Mouse (Mus musculus) T-helper 1 cell (primary cell): ENCODE data around the gene Hhatl.

Source experiments
- in situ Hi-C: fragments of 300-600 bp; cut with MboI, MseI; formaldehyde crosslinking; loops from one replicate; pipeline ENCODE4 v1.15.1; 2025; ENCODE audit warnings: high pct_unique_total_duplicates

Hhatl gene

DNA sequence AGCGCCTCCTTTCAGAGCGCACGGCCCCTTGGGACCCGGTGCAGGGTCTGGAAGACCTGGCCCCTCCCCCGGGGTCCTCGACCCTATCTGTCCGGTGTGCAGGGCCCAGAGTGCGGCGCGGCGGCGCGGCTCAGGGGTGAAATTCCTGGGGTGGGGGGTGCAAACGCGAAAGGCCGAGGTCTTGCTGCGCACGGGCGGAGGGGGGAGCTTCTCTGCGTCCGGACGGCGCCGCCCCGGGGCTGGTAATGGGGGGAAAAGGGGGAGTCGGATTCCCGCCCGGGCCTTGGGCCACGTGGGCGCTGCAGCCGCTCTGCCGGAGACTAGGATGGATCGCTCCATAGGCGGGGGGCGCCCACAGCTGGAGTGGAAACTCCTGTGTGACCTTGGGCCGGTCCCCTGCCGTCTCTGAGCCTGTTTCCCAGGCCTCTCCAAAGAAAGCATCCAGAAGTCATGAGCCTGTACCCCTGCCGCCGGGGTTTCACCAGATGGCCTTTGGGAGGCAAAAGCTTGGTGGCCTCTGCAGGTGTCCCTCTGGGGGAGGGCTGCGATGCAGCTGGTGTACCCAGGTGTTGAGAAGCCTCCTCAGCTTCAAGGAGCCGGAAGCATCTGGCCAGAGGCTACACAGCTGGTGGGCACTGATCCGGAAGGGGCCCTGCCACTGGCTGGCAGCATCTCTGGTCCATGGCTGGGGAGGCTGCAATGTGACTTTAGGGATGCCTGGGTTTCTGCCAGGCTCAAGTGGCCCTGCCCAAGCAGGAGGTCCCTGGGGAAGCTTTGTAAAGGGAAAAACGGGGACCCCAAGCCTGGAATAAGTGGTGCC is 31.8 kb downstream of the Hhatl start:
- in situ Hi-C loops = no loop called here

DNA sequence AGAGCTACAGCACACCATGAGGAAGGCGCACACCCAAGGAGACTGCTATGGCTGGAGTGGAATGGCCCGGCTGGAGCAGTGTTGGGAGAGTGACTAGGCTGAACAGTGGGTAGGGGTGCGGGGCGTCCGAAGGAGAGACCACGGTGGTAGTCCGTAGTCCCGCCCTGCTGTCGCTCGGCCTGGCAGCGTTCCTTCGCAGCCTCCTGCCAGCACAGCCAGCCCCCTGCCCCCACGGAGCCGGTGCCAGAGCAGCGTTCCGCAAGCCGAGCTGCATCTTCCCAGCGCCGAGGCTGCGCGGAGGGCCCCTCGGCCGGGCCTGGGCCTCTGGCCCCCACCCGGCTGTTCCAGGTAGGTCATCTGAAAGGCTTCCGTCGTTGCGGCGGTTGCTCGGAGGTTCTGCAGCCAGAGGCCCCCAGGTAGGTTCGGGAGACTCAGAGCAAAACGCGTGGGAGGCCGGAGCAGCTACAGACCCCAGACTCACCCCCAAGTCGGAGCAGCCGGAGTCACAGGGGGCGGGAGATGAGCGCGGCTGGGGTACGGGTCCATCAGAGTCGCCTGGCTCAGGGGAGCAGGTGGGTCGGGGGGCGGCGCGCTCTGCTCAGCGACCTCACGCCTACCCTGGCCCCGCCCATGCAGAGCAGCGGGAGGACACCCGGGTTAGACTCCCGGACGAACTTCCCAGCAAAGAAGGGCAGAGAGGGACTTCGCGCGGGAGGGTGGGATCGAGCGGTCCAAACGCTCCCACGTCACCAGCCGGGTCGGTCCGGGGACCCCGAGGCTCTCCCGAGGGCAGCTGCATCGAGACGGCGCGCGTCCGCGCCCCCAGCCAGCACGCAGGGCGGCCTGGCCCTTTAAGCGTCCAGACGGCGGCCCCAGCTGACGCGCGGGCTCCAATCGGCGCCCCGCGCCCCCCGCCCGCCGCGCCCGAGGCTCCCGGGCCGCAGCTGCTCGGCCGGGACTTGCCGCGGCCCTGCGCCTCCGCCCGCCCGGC is 32.9 kb downstream of the Hhatl start, which contains the start of gene Zfp651:
Zfp651 (plus strand) TSS at position 240 of the 991 bp plus-strand sequence.
- in situ Hi-C loops = no loop called here

DNA sequence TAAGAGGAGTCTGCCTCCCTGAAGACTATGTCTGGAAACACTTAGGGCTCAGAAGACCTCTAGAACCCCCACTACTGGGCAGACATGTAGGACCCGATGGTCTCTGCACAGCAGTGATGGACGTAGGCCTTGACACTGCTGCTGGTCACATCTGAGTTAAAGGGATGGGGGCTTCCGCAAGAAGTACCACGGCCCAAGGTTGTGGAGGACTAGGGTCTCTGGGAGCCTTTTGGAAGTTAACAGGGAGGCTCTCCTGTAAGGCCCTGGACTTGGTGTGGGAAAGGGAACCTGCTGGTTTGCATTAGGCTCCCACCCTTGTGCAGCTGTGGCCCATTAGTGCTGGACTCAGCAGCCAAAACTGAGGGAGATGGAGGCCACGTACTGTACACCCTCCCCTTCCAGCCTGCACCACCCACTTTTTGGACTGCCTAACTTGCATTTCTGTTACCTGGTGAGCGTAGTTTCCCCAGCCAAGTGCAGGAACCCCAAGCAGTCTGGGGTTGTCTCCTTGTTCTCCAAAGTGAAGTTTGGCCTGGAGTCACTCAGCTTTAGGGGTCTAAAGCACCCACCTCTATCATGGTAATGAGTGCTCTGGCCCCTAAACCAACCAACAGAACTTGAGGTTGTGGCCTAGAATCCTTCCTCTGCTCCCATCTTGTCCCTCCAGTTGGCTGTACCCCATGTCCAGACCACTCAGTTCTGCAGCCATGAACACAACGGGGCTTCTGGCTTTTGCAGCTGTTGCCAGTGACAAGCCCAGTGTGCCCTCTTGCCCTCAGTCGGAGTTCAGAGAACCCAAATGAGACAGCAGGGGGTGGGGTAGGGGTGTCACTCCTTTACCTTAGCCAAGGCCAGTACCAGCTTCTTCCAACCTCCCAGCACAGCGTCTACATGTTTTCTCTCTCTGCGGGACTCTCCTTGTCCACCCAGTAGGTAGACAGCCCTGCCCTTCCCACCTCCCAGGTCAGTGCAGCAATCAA is 34.2 kb downstream of the Hhatl start:
- in situ Hi-C loops = no loop called here

DNA sequence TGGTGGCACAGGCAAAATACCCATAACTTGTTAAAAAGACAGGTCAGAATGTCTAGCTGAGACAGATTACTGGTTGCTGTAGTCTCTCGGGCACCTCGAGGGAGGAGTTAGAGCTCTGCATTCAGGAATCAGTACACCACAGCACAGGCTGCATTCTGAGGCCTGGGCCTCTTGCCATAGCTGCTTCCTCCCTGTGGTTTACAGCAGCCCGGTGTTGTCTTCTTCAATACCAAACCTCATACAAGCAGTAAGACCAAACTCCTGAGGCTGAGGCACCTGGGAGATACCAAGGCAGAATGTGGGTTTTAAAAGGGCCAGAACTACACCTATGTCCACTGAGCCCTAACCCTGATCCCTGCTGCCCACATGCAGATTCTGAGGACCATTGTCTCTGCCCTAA is 34.9 kb downstream of the Hhatl start:
- in situ Hi-C loops = no loop called here

DNA sequence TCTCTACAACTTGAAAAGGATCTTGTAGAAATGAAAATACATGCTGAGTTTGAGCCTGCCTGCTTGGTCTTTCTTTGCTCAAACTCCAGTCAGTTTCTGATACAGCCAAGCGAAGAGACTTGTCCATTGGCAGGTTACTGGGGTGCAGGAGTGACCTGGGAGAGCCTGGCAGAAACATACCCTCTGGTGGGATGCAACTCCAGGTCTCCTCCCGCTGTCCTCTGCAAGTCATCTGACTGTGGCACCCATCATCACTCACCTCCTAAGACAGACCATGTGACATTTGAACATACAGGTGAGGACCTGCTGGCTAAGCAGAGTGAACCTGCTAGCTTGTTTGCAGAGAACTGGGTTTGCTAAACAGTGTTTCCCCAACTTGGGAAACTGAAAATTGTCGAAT is 35.5 kb downstream of the Hhatl start:
- in situ Hi-C loops = no loop called here

DNA sequence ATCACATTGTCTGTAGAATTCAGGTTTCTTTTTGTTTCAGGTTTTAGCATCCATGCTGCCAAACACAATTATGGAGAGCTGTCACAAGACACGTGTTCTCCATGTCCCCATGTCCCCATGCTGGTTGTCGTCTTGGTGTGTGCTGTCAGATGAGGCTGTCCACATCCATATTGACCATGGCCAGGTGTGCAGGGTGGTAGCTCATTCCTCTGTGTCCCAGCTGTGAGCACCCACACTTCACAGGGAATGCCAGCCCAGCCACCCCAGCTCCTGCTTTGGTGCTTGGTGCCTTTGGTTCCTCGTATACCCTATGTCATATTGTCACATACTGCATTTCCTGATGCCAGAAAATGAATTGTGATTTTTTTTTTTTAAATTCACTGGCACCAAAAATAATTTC is 37.7 kb downstream of the Hhatl start:
- in situ Hi-C loops = no loop called here

DNA sequence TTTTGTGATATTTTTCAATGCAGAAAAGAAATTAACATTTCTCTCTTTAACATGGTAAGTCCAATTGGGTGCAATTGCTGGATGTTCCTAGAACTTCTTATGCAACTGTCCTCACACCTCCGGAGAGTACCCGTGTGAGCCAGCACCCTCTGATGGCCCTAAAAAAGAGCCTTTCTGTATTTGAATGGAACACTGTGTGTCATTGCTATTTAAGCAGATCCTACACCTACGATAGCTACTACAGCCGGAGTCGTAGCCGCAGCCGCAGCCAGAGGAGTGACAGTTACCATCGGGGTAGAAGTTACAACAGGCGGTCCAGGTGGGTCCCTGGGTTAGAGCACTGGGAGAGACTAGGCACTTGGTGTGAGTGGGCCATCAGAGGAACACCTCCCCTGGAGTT is 39.5 kb downstream of the Hhatl start:
- in situ Hi-C loops = no loop called here

DNA sequence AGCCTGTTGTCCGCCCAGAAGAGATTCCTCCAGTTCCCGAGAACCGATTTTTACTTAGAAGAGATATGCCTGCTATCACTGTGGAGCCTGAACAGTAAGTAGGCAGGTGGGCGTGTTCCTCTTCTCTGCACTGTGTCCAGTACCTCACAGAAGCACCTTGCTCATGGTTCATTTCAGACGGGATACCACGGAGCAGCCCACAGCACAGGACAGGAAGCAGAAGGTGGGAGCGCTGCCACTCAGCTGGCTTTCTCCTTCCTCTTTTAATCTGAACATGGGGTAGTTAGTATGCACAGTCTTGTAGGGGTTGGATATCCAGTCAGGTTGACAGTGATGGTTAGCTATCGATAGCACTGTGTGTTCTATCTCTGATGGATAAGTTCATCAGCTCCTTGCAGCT is 48.3 kb downstream of the Hhatl start:
- in situ Hi-C loops = loop anchor here (25.0 kb wide), 1 partner anchor 1268 kb away; the partner anchor contains the start of gene Tmem42

DNA sequence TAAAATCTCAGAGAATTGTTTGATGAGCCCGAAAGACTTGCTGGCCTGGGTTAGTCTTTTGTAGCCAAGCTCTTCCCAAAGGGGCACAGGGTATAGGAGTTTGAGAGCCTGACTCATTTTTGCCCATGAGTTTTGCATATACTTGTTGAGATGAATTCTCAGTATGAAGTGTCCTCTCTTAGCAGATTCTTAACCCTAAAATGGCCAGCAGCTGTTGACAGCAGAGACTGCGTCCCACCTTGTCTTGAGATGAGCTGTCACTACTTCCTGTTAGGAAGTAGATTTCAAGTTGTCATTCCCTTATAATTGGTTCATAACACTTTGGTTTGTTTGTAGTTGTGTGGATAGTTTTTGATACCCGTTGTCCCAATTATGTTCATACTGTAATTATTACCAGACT is 51.1 kb downstream of the Hhatl start:
- in situ Hi-C loops = loop anchor here (25.0 kb wide), 1 partner anchor 1271 kb away; the partner anchor contains the start of gene Tmem42

DNA sequence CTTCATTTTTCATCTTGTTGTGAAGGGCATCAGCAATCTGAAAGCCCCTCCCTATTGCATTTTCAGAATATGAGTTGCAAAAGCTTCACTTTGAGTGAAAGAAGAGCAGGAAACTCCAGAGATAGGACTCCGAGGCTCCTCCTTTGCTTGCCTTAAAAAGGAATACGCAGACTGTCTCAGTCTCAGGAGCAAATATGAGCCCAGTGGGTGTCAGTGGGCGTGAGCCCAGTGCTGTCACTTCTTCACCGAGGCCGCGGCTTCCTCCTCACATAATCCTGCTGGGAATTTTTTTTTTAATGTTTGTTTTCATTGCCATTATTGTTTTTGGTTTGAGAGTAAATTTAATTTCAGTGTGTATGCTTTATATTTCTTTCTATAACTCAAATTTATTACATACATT is 51.8 kb downstream of the Hhatl start:
- in situ Hi-C loops = loop anchor here (25.0 kb wide), 1 partner anchor 1272 kb away; the partner anchor contains the start of gene Tmem42
